Mouse (Mus musculus) monocyte, adult 2 months (primary cell): ENCODE measurements around the gene Lpar3.

Experiments used
- DNase-seq, 2 experiments: peaks; one replicate each; pipeline ENCODE4 v3.0.0; 2022; ENCODE audit warnings: low spot score in 2 of 2, low read depth in 1 of 2

Gene Lpar3

GRCm38 (mm10) chr3:146220776-146221486 lies at the start of gene Lpar3:
Gene Lpar3 (plus strand): TSS chr3:146220963.
- DNase-seq: peak in 1 of 2 experiments; percentile 14

DNA sequence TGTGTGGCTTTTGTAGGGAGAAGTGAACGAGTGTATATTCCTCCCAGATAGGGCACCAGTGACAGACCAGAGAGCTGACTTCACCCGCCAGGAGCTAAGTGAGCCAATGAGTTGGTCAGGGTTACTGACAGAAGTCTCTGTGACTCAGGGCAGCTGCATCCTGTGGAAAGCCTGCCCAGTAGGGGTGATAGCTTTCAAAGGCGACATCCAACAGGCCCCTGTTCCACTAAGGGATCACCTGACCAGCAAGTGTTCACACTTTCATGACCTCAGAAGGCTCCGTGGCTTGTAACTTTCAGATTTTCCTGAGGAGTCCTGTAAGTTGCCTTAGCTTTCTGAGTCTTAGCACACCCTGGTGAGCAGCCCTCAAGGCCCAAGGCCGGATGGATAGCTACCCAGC lies 47.7 kb upstream of the Lpar3 start:
- DNase-seq: no peak

DNA sequence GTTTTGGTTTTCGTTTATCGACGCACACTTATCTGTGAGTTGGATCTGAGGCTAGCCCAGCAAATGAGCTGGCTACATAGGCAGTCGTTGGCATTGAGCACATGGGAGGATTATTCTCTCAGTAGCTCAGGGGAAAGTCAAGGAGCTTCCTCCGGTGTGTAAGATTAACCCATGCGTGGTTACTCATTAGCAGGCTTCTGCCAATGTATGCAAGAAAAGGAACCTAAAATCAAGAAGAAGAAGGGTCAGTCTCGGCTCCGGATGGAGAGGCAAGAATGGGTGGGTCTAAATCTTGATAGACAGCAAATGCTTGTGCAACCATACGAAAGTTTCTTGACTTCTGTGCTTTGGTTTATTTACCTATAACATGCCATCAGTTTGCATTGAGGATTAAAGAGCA lies 46.5 kb upstream of the Lpar3 start:
- DNase-seq: no peak

- no peak for DNase-seq
Measured at GRCm38 (mm10) chr3:146177295-146177694, 43.5 kb upstream of the Lpar3 start.

GRCm38 (mm10) chr3:146177748-146178582 lies 42.8 kb upstream of the Lpar3 start:
- DNase-seq: peak; percentile 22 to 53

DNA sequence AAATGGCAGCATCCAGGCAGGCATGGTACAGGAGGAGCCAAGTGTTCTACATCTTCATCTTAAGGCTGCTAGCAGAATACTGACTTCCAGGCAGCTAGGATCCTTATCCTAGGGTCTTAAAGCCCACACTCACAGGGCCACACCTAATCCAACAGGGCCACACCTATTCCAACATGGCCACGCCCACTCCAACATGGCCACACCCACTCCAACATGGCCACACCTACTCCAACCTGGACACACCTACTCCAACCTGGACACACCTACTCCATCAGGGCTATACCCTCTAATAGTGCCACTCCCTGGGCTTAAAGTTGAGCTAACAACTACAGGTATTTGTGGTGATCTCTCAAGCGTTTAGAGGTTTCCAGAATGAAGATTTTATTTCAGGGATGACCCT lies 40.4 kb upstream of the Lpar3 start:
- DNase-seq: no peak

GRCm38 (mm10) chr3:146180986-146181385 lies 39.8 kb upstream of the Lpar3 start:
- DNase-seq: peak in 1 of 2 experiments; percentile 15

DNA sequence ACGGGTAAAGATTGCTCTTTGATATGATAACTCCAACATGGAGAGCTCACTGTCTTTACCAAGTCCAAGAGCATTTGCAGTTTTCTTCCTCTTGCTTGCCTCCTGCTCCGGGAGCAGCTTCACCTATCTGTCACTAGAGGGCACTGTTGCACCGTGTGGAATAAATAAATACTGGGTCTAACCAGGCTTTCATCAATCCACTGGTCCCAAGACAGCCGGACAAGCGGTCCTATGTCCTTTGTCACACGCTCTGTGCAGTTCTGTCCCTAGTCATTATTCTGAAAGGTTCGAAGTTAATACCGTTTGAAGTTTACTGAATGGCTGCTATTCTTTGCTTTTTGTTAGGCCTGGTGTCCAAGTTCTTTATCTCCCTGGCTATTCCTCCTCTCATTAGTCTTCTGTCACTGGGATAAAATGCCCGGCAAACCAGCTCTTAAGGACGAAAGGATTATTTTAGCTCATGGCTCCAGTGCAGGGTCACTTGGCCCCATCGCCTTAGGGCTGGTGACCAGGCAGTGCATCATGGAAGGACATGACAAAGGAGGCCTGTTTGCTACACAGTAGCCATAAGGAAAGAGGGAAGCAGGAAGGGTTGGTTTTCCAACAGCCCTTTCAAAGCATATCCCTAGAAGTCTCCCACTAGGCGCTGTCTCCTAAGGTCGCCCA lies 35.6 kb upstream of the Lpar3 start:
- peak in 1 of 2 experiments; percentile 15 for DNase-seq

DNA sequence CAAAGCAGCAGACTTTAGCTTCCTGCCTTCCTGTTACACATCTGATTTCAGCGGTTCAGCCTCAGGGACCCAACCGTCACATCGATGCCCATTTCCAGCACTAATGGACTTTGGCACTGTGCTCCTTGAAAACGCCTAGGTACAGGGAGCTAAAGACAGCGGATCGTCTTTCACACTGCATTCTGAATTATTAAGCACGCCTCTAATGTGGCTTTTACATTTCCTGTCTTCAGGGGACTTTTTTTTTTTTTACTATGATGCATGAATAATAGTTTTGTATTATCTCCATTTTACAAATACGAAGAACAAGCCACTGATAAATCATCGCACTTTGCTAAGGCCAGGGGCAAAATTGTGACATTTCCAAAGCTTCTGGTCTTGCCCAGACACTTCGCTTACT lies 34.7 kb upstream of the Lpar3 start:
- no peak for DNase-seq

DNA sequence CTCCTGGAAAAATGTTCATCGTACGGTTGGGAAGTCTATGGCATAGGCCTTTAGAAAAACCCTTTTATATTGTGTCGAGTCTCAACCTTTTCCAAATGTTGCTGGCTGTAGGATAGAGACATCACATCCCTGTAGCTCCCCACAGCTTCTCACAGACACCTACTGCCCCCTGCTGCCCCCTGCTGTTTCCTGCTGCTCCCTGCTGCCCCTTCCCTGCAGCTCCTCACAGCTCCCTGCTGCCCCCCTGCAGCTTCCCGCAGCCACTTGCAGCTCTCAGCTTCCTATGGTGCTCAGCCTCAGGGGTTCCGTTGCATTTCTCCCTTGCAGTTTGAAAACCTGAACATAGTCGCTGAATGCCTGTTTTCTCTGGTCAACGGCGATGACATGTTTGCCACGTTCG lies 30.8 kb upstream of the Lpar3 start:
- DNase-seq: no peak

DNA sequence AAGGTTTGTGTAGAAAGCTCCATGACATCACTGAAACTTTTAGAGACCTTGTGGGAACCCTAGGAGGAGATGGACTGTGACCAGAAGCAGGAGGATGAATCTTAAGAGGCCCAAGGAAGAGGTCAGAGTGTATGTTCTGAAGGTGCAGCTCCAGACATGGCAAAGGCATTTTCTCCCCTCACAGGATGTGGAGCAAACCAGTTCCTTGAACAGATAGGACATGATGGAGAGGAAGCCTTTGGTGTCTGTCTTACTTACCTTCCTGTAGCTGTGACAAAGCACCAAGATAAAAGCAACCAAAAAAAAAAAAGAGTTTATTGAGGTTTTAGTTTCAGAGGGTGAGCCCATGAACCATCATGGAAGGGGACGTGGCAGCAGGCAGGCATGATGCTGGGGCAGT lies 28.3 kb upstream of the Lpar3 start:
- DNase-seq: no peak

DNA sequence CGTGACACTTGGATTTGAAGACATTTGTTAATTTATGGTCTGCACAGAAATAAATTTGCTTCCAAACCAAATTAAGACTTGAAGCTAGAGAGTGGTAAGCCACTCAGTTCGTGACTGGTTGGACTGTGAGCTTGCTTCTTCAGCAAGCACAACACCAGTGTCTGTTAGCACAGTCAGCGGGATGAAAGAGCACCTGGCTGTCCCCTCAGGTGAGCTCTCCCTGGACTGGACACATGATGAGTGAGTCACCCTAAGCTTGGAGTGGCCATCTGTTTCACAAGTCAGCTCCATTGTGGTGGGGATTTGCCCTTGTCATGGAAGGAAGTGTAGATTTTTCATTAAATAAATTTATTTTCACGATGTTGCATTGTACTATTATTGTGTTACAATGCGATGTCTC lies 25.6 kb upstream of the Lpar3 start:
- no peak for DNase-seq

- DNase-seq: no peak
Measured at GRCm38 (mm10) chr3:146196301-146196700, 24.5 kb upstream of the Lpar3 start.

DNA sequence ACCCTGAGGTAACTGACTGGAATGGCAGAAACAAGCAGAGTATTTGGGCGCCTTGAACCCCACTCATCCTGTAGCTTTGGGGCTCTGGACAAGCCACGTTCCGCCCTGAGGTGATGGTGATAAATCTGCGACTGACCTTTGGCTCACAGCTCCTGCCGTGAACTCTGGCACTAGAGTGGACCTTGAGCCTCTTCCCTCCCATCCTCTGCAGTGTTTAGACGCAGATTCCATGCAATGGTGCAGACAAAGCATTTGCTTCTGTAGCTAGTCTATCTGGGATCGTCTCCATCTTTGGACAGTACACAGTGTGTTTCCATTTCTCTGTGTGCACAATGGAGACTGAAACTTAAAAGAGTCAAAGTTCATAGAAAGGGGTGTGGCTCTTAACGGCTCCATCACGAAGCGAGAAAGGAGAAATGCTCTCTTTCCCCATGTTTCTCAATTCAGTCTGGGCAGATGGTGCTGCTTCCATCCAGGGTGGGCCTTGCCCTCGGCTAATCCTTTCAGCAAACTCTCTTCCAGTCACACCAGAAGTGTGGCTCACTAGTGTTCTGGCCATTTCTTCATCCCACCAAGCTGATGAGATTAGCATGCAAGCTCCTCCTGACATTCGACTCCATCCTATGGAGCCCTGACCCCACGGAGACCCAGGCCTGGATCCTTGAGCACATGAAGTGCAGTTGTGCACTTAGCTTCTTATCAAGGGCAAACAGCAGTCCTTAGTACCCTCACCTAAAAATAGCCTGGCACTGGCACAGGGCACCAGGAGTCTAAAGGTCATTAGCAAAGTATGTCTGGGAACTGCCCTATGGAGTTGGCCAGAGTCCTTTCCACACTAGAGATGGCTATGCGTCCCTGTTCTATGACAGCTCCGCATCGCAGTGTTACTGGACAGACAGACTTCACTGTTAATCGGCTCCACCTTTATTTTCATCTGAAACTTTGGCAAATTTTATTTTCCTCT lies 23.7 kb upstream of the Lpar3 start:
- DNase-seq: no peak

DNA sequence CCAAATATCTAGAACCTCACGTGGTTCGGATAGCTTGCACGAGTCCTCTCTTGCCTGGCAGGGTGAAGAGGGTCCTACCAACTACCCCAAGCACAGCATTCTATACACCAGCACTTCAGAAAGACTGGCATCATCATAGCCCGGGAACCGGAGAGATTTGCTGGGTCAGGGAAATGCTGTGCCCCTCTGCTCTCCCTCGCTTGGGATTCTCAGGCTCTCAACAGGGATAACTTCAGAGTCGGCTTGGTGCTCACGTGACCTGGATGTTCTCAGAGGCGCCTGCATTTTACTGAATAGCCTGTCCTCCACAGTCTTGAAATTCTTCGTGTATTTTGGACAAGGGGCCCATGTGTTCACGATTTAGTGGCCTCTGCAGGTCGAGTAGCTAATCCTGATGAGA lies 23.0 kb upstream of the Lpar3 start:
- no peak for DNase-seq

GRCm38 (mm10) chr3:146198803-146199481 lies 21.8 kb upstream of the Lpar3 start:
- no peak for DNase-seq

DNA sequence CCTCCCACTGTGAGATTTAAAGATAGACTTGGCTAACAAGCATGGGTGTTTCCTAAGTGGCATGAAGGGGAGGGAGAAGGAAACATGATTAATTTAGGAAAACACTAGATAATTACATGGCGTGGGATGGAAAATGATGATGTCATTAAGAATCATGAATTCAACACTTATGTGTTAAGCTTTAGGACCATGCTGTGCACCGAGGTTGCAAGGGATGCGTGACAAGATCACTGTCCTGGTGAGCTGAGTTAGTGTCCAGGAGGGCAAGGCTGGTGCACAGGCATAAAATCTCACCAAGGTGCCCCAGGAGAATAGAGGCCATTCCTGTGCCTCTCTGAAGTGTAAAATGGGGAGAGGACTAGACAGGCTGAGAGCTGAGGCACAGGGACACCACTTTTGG lies 21.3 kb upstream of the Lpar3 start:
- DNase-seq: no peak

DNA sequence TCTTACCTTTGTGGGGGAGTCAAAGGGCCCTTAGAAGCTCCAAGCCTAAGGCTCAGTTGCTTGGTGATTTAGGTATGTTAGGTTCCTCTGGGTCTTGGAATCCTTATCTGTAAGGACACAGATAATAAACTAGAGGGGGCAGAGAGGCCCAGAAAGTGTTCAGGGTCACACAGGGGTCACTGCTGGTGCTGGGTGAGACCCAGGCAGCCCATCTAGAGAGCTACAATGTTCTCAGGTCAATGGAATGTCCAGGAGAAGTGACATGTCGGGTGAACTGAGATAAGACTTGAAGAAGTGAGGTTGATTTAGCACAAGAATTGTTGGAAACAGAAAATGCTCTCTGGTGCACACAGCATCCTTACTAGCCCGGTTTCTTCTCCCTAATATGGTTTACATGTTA lies 16.4 kb upstream of the Lpar3 start:
- DNase-seq: no peak

DNA sequence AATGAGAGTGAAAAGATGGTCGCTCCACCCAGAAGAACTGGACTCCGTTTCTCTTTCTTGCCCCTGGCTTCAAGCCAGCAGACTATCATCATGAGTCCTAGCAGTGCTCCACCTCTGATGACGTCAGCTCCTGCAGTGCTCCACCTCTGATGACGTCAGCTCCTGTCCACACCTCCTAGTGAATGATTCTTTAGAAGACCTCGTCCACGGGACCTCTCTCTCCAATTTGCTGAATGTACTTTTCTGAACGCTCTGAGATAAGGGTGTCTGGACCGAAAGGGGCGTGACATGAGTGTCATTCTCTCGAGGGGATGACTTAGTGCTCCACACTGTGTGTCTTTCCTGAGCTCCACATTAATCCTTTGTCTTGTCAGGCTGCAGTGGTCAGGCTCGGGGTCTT lies 15.5 kb upstream of the Lpar3 start:
- no peak for DNase-seq

DNA sequence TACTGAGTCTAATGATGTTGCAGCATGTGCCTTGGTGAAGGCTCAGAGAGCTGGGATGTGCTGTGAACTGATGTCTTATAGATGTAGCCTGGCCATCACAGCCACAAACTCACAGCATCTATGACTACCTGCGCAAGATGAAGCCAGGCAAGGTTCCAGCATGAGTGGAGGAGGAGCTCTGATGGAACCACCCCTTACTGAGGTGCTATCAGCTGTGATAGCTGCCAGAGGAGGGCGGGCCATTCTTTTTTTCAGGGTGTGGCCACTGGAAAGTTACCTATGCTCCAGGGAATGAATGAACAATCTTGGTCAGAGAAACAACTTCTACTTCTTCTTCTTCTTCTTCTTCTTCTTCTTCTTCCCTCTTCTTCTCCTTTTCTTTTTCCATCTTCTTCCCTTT lies 14.1 kb upstream of the Lpar3 start:
- DNase-seq: no peak
